Mouse (Mus musculus) layer of hippocampus, adult 9-11 months (tissue): Measurements from ENCODE around the gene Dnajb6.
"Not testable (repeated sequence)": the region's sequence is repeated elsewhere in the genome, so short reads cannot be mapped to it uniquely, and the experiment has no call there.

Source experiments
- DNase-seq: peaks from one replicate; pipeline ENCODE4 v3.0.0; 2022

The Dnajb6 gene

DNA sequence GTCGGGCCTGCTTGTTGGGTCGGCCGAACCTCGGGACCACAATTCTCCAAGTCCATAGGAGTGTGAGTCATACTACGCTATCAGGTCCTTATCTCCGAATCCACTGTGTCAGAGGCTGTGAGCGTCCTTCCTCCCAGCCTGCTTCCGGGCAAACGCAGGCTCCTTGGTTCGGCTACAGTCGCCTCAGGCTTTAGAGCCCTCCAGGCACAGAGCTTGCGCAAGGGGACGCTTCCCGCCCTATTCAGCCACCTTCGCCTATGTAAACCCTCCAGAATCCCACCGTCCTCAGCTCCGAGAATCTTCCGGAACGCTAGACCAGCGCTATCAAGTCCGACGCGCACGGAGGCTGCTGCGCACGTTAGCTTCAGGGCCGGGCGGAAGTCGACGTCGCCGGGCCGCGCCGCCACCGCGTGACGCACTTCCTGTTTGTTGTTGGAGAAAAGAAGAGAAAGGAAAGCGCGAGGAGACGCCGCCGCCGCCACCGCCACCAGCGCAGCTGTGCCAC, at the start of gene Dnajb6, which contains the start of gene Gm5129:
Gene Dnajb6 (plus strand): TSS at position 132 of the 505 bp plus-strand sequence.
Gene Gm5129 (minus strand): TSS at position 380 of the 505 bp plus-strand sequence.
- DNase-seq, result peak; percentile 97

GRCm38 (mm10) chr5:29687671-29688070, 47.8 kb upstream of the Dnajb6 start:
- no peak for DNase-seq

GRCm38 (mm10) chr5:29688352-29688751, 47.1 kb upstream of the Dnajb6 start:
- no peak for DNase-seq

DNA sequence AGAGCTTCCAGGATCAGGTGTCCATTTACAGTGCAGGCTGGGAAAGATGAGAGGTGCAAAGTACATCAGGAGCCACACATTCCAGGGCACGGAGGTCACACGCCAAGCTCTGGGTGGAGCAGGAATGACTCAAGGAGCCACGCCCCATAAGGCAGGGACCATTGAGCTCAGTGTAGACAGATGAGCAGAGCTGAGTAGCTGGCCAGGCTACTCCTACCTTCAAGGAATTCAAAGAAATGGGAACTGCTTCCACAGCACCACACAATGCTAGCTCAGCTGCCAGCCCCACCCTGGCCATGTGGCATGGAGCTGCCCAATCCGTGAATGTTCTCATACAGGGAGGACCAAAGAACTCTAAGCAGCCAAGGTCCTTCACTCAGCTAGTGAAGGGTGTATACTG, 37.0 kb upstream of the Dnajb6 start:
- DNase-seq, result no peak

GRCm38 (mm10) chr5:29699520-29700202, 35.8 kb upstream of the Dnajb6 start:
- DNase-seq, result no peak

DNA sequence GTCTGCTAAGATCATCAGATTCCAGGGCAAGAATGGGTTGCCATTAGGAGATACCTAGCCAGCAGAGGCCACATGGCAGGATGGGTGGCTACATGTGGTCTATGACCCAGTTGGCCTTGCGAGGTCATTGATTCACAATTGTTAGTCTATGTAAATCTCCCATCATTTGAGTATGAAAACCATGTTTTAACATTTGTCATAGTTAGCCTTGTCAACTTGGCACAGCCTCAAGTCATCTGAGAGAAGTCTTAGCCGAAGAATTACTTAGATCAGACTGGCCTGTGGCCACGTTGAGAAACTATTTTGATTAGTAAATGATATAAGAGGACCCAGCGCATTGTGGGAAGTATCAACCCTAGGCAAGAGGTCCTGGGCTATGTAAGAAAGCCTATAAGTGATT, 28.2 kb upstream of the Dnajb6 start:
- no peak for DNase-seq

- no peak for DNase-seq
These were observed 27.2 kb upstream of the Dnajb6 start for GRCm38 (mm10) chr5:29708258-29708657.

DNA sequence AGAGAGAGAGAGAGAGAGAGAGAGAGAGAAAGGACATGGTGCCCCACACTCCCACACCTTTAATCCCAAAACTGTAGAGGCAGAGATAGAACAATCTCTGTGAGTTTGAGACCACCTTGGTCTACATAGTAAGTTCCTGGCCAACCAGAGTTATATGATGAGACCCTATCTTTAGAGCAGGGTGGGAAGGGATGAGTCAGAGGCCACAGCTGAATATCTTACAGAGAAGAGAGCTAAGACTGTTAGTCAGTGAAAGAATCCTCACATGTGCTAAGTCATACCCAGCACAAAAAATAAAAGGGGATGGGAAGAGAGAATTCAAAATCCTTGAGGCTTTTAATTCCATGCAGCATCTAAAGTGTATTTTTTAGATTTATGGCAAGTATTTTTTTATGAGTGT, 23.9 kb upstream of the Dnajb6 start:
- DNase-seq, result no peak

DNA sequence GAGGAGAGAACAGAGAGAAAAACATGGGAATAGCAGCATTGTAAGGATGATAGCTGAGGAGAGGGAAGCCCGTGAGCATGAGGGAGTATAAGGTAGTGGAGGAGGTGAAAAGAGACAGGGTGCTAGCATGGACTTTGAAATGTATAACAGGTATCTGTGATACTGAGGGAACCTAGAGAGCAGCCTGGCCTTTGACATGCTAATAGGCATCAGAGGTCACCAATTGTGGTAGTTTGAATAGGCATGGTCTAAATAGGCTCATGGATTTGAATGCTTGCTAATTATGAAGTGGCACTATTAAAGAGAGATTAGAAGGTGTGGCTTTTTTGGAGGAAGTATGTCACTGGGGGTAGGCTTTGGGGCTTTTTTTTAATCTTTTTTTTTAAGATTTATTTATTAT, 22.6 kb upstream of the Dnajb6 start:
- no peak for DNase-seq

- DNase-seq, result no peak
These were observed 14.3 kb upstream of the Dnajb6 start for GRCm38 (mm10) chr5:29721159-29721558.

DNA sequence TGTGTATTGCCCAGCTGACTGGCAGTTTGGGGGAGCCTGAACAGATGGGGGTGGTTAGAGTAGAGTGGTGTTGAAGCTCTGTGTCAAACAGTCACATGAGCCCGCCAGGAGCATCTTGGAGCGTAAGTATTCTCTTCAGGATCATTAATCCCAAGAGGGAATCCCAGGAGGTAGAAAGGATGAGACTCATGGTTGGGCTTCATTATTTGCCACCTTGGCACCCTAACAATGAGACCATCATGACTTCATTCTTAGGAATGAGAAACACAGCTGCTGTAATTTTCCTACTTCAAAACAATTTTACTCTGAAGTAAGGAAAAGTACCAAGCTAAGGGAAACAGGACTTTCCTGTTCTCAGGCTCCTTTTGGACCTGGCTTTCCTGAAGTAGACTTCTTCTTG, 10.1 kb upstream of the Dnajb6 start:
- no peak for DNase-seq

- DNase-seq, result not testable (repeated sequence)
These were observed 9.4 kb upstream of the Dnajb6 start for GRCm38 (mm10) chr5:29726070-29726469.

DNA sequence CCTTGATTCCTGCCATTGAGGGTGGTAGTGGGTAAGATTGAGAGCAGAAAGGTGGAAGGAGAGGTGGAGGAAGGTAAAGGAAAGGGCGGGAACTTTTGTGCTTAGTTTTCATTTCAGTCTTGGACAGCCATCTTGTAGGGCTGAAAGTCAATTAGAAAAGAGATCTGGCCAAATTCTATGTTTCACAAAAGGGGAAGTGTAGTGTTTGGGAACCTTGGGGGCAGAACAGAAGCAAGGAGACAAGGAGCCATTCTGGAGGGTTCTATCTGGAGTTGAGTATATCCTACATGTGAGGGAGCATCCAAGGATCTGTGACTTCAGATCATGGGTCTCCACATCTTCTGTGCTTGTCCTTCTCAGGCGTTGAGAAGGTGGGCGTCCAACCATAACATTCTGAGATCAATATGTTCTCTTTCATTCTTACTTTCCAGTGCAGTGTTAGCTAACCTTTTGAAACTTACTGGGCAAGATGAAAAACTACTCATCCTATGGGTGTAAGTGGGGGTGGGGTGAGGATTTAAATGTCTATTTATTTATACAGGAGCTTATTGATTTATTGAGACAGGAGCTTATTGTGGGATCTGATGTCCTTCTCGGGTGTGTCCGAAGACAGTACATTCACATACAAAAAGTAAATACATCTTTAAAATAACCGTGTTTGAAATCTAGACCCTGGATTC, 517 bp upstream of the Dnajb6 start:
- DNase-seq, result no peak

DNA sequence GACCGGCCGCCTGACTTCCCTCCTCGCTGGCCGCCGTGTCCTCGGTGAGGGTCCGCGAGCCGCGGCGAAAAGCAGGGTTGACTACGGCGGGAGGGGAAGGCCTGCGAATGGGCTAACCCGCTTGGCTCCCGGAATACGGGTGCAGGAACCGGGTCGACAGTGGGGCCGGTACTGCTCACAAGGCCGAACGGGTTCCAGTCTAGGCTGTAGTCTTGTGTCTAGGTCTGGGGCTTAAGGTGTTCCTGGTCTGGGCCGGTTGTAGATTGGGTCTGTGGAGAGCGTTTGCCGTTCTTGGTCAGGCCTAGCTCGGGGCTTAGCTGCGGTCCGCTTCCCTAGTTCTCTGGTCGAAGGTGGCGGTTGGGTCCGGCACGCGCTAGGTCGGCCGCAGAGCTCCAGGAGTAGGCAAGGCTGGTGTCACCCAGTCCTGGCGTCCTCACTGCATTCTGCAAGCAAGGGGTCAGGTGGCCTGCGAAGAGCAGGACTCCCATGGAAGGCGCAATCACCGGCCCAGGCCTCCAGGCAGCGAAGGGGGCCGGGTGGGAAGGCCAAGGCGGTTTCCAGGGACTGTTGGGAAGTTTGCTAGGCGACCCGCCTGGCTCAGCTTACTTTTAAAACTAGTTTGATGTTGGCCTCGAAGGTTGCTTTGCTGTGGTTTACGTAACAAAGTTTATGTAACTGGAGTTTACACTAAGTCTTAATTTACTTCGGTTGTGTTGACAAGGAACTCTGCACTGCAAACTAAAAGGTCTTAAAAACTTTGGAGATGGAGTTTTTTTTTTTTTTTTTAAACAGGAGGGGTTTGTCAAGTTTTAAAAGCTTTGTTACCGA, 799 bp downstream of the Dnajb6 start:
- peak; percentile 43 for DNase-seq

DNA sequence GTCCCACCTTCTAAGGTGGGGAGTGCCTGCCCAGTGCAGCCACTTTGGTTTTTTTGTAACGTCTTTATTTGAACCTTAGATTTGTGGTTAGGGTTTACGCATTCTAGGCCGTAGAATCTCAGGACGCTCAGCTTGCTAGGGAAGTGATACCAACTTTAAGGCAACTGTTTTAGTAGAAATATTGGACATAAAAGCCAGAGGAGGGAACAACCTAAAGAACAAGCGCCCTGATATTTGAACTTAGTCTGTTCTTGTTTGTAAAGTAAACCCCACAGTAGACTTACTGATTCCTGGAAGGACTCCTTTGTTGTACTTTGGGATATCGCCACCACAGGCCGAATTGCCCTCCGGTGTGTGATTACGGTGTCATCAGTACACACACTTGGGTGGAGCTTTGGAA, 1.5 kb downstream of the Dnajb6 start:
- DNase-seq, result no peak

DNA sequence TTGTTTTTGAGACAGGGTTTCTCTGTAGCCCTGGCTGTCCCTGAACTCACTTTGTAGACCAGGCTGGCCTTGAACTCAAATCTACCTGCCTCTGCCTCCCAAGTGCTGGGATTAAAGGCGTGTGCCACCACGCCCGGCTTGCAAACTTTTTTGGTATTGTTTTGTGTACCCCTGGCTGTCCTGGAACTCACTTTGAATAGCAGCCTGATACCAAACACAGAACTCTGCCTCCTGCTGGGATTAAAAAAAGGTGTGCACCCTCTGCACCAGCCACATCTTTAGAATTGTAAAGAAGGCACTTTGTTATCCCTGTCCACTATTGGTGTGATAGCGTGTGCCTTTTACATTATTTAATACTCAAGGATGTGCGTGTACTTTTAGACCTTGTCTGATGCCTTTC, 2.0 kb downstream of the Dnajb6 start:
- DNase-seq, result no peak

DNA sequence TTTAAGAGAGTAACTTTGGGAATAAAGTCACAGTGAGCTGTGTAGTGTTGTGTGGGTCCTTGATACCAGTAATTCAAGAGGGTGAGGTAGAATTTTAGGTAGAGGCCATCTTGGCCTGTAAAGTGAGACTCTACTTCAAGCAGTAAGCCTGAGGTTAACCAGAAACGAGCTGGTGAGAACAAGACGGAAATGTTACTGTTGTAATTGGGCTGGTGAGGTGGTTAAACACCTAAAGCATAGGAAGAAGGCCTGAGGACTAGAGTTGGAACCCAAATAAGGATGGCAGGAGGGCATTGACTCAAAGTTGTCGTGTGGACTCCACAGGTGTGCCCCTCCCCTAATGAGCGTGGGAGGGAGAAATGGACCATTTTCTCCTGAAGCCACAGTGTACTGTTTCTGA, 2.6 kb downstream of the Dnajb6 start:
- DNase-seq, result no peak

DNA sequence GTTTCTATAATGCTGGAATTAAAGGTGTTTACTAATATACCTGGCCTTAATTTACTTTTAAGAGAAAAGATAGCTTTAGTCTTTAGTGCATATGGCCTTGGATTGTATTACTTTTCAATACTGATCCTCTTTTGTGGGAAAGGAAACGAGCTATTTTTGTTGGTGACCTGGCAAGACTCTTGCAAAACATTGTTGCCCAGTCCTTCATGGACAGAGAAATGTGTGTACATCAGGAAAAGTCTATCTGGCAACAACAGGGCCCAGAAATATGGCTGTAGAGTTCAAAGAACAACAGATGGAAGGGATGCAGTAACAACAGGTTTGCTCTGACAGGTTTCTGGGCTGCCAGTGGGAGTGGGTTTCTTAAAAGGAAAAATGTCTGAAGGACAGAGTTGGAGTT, 5.2 kb downstream of the Dnajb6 start:
- DNase-seq, result no peak

GRCm38 (mm10) chr5:29741093-29741492, 5.6 kb downstream of the Dnajb6 start:
- DNase-seq, result no peak

DNA sequence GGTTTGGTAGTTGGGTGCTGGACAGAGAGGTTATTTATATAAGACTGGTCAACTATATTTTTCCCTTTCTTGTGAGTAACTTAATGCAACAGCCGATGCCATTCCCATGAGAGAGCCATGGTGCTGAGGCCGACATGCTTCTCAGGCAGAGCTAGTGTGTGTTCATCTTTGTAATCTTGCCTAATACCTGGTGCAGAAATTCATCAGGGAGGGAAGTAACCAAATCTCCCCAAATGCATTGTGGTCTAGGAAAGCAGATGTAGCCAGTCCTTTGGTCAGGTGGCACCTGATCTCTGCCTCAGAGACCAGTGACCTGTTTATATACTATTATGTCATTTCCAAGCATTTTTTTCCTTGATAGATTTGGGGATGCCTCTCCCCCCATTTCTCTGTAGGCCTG, 12.2 kb downstream of the Dnajb6 start:
- no peak for DNase-seq

DNA sequence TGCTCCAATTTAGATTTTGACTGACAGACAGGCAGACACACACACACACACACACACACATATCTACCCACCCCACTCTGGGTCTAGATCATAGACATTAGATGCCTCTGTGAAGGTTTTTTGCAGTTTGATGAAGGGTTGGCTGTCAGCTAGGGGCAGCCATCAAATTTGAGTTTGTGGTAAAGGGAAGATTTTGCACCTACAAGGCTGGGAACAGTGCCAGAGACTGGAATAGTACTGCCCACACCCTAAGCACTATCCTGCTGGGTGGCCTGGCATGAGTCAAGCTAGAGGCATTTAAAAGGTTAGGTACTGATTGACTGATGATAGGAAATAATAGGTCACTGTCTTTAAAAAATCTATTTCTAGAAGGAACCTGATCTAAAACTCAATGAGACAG, 15.8 kb downstream of the Dnajb6 start:
- DNase-seq, result no peak

- DNase-seq, result no peak
These were observed 17.4 kb downstream of the Dnajb6 start for GRCm38 (mm10) chr5:29752894-29753293.

DNA sequence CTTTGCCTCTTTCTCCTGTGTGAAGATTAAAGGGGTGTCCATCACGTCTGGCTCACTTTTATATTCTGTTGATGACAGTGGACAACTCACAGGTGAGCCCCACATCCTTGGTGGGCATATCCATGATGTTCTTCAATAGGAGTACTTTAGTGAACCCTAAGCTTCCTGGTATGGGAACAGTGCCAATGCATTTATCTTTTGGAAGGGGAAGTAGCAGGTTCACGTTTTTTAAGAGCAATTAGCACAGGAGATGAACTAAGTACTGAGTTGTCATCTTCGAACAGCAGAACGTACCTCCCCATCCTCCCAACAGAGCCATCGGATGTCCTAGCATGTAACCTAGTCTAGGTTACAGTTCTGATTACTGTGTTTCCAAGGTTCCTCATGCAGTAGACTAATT, 23.8 kb downstream of the Dnajb6 start:
- no peak for DNase-seq

DNA sequence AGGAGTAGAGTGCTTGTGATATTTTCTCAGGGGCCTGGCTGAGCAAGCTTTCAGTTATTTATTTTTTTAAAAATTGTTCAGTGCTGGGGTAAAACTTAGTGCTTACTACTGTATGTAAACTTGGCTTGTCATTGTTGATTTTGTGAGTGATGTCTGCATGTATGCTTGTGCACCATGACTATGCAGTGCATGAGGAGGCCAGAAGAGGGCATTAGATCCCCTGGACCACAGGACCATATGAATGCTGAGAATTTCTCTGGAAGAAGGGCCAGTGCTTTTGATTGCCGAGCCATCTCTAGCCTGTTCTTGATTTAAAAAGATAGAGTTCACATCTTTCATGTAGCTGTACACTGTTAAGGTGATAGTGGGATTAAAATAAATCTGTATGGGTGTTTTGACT, 35.4 kb downstream of the Dnajb6 start:
- no peak for DNase-seq
